Mouse (Mus musculus): ENCODE measurements at regions not wholly inside any gene's neighbourhood (a gene's known extent, or its start where the extent isn't known, plus 50 kb on each side); places are given as distances from the start of the nearest gene placed in this dataset.
"Not testable (repeated sequence)": the region's sequence is repeated elsewhere in the genome, so short reads cannot be mapped to it uniquely, and the experiment has no call there.

GRCm38 (mm10) chr13:12863542-12863941, 63.7 kb upstream of the Prl2c3 start:
- not testable (repeated sequence) for TF ChIP-seq POLR2A (IDR thresholded peaks at IDR 0.05; ENCODE audit: borderline replicate concordance, low read depth, low read length); CTCF (IDR thresholded peaks at IDR 0.05; ENCODE audit: low read depth, low read length)
